Mouse (Mus musculus): ENCODE results near the gene Cdh1. TPM values are rescaled to one million over a fixed set of nuclear protein-coding genes. Genes with fewer than 3 reads are reported as not detected.
"Not testable (repeated sequence)": the region's sequence is repeated elsewhere in the genome, so short reads cannot be mapped to it uniquely, and the experiment has no call there.

Gene Cdh1
- 7.3 to 16.7 TPM (median 15.2 TPM) in 3 replicates for total RNA-seq (2017)

- no peak for ATAC-seq (replicated peaks; ENCODE audit: insufficient number of reproducible peaks, low FRiP score, low TSS enrichment, poor library complexity, severe bottlenecking)
These were observed at the start of gene Cdh1 for GRCm38 (mm10) chr8:106603131-106603819. Cdh1 (plus strand) TSS chr8:106603351.

GRCm38 (mm10) chr8:106554011-106554410 is 49.1 kb upstream of the Cdh1 start:
- no peak for ATAC-seq (replicated peaks; ENCODE audit: insufficient number of reproducible peaks, low FRiP score, low TSS enrichment, poor library complexity, severe bottlenecking)

DNA sequence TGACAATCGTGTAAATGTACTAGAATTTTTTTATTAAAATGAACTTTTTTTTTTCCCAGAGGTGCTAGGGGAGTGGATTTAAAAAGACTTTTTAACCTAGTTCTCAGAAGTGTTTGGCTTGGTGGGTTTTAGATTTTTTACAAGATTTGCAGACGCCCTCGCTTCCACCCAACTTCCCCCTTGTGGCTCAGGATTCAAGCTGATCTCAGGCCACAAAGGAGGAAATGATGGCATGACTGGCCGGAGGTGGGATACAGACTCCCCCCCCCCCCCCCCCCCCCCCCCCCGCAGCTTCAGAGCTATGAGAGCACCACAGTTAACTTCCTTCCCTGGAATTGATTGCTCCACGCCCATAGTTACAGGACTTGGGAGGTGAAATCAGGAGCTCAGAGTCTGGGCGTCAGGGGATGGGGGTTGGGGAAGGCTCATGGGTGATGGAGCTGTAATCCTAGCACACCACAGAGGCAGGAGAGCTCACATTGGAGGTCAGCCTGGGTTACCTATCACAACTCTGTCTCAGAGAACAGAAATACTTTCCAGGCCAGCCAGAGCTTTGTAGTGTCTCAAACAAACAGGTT is 47.0 kb upstream of the Cdh1 start:
- ATAC-seq (replicated peaks; ENCODE audit: insufficient number of reproducible peaks, low FRiP score, low TSS enrichment, poor library complexity, severe bottlenecking): no peak

DNA sequence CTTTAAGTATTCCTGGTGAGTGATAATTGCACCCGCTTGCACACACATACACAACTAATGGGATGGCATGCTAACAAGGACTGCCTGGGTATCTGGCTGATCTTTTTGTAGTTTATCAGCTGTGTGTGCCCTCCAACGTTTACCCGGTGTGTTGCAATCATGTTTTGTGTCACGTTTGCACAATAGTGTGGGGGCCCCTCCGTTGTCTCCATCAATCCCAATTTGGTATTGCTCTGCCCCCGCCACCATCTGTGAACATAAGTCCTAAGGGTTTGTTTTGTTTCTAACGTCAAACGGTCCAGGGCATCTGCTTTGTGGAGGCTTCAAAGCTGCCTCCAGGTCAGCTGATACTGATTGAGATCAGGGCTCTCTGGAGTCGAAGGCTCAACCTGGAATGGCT is 43.3 kb upstream of the Cdh1 start:
- no peak for ATAC-seq (replicated peaks; ENCODE audit: insufficient number of reproducible peaks, low FRiP score, low TSS enrichment, poor library complexity, severe bottlenecking)

DNA sequence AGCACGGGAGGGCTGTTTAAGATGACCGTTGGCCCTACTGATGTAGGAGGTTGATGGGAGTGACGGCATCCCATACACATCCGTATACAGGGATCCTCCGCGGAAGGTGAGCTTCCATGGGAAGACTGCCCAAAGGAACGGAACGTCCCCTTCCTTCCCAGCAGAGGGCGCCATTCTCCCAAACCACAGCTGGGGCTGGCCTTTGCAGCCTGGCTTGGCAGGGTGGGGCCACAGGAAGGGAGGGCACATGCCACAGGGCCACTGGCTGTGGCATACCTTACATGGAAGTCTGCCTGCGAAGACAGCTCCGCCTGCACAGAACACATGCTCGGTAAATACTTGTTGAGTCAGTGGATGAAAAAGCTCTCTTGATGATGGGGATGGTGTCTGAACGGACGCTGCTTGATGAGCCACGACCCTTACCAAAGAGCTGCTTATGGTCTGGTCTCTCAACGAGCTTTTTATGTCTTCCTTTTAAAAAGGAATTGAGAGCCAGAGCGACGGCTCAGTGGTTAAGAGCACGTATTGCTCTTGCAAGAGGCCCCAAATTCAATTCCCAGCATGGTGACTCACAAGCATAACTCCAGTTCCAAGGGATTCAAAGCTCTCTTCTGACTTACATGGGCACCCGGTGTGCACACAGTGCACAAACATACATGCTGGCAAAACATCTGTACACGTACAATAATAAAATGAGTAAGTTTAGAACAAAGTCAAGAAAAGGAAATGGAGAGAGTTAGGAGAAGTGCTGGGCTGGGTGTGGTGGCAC is 41.9 kb upstream of the Cdh1 start:
- peak; percentile 94 for ATAC-seq (replicated peaks; ENCODE audit: insufficient number of reproducible peaks, low FRiP score, low TSS enrichment, poor library complexity, severe bottlenecking)

DNA sequence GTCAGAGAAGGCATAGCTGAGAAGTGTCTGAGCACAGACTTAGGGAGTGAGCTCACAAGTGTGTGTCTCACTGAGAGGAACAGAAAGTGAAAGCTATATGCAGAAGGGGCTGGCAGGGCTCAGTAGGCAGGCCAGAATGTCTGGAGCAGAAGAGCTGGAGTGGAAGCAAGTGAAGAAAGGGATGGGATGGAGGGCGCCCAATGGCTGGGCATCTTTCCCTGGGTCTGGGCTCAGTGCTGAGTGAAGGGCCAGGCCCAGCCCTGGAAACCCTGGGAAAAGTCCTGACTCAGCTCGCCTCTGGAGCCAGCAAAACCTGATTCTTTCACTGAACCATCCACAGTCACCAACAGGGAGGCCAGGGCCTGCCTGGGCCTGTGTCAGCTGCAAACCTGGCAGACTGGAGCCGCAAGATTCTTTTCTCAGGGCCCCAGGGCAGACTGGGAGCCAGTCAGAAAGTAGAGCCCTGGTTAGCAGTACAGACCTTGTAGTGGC is 39.4 kb upstream of the Cdh1 start:
- peak; percentile 66 for ATAC-seq (replicated peaks; ENCODE audit: insufficient number of reproducible peaks, low FRiP score, low TSS enrichment, poor library complexity, severe bottlenecking)

GRCm38 (mm10) chr8:106569006-106569405 is 34.1 kb upstream of the Cdh1 start:
- ATAC-seq (replicated peaks; ENCODE audit: insufficient number of reproducible peaks, low FRiP score, low TSS enrichment, poor library complexity, severe bottlenecking): no peak

- ATAC-seq (replicated peaks; ENCODE audit: insufficient number of reproducible peaks, low FRiP score, low TSS enrichment, poor library complexity, severe bottlenecking): no peak
These were observed 32.8 kb upstream of the Cdh1 start for GRCm38 (mm10) chr8:106570386-106570785.

- no peak for ATAC-seq (replicated peaks; ENCODE audit: insufficient number of reproducible peaks, low FRiP score, low TSS enrichment, poor library complexity, severe bottlenecking)
These were observed 31.5 kb upstream of the Cdh1 start for GRCm38 (mm10) chr8:106571551-106572172.

- ATAC-seq (replicated peaks; ENCODE audit: insufficient number of reproducible peaks, low FRiP score, low TSS enrichment, poor library complexity, severe bottlenecking): not testable (repeated sequence)
These were observed 31.0 kb upstream of the Cdh1 start for GRCm38 (mm10) chr8:106572175-106572574.

DNA sequence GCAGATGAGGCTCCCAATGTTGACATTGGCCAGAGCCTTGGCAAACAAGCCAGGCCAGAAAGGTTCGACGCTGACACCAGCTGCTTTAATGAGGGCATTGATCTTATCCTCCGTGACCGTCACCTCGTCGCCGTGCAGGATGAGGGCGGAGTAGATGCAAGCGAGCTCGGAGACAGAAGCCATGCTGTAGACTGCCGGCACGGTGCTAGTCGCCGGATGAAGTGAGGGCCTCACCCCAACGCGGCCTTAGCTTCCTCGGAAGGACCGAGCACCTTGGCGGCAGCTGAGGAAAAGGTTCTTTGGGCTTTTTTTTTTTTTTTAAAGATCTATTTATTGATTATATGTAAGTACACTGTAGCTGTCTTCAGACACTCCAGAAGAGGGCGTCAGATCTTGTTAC is 30.0 kb upstream of the Cdh1 start, which contains the start of gene Gm10073:
Gene Gm10073 (minus strand): TSS at position 294 of the 400 bp plus-strand sequence.
- not testable (repeated sequence) for ATAC-seq (replicated peaks; ENCODE audit: insufficient number of reproducible peaks, low FRiP score, low TSS enrichment, poor library complexity, severe bottlenecking)

DNA sequence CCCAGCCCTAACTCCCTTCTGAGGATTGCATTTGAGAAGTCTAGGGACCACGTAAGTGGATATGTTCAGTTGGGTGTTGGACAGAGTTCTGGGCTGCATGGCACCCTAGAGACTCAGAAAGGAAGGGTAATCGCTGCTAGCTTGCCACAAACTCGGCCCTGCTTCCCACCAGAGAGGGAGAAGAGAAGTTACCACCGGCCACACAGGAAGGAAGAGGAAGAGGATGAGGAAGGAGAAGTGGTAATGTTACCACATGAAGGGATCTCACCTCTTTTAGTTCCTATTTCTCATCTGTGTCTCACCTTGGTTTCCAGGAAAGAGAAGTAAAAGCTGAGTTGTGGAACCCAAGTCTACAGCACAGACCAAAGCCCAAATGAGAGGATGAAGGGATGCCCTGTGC is 28.9 kb upstream of the Cdh1 start:
- ATAC-seq (replicated peaks; ENCODE audit: insufficient number of reproducible peaks, low FRiP score, low TSS enrichment, poor library complexity, severe bottlenecking): peak; percentile 56

GRCm38 (mm10) chr8:106576849-106577555 is 26.1 kb upstream of the Cdh1 start:
- ATAC-seq (replicated peaks; ENCODE audit: insufficient number of reproducible peaks, low FRiP score, low TSS enrichment, poor library complexity, severe bottlenecking): peak; percentile 59; the same call in 1 of the 2 replicates

DNA sequence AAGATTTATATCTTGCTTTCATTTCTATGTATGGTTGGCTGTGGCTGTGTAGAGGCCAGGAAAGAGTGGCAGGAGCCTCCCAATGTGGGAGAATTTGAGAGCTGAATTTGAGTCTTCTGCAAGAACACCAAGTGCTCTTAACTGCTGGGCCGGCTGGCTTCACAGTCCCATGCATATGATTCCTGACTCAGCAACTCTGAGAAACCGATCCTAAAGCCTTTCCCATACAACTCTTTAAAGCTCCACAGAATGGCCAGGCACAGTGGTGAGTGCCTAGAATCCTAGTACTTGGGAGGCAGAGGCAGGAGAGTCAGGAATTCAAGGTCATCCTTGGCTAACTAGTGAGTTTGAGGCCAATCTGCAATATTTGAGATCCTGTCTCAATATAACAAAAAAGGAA is 23.6 kb upstream of the Cdh1 start:
- ATAC-seq (replicated peaks; ENCODE audit: insufficient number of reproducible peaks, low FRiP score, low TSS enrichment, poor library complexity, severe bottlenecking): no peak

DNA sequence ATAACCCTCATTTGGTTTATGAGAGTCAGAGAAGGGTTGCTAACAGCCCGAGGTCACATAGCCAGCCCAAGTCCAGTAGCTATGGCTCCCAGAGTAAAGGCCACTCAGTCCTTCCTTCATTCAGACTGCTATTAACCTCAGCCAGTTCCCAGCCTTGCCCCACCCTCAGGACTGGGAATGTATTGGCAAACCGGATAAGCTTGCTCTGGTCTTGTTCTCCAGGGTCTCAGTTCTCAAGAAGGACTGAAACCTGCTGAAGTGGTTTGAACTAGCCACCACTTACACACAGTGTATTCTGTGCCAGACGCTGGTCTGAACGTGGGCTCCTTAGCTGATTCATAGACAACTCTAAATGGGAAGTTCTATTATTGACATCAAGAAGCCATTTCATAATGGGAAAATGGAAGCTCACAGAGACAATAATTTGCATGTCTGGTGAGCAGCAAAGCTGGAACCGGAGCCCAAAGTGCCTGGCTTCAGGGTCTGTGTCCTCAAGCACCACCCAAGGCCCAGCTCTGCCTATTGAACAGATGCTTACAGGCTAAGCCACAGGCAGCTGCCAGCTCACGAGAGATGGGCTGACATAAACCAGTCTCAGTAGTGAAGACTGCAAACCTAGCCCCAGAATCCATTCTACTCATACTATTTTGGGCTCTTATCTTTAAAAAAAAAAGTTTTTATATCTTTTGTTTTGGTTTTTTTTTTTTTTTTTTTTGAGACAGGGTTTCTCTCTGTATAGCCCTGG is 21.6 kb upstream of the Cdh1 start:
- no peak for ATAC-seq (replicated peaks; ENCODE audit: insufficient number of reproducible peaks, low FRiP score, low TSS enrichment, poor library complexity, severe bottlenecking)

- ATAC-seq (replicated peaks; ENCODE audit: insufficient number of reproducible peaks, low FRiP score, low TSS enrichment, poor library complexity, severe bottlenecking): no peak
These were observed 18.0 kb upstream of the Cdh1 start for GRCm38 (mm10) chr8:106584942-106585670.

- ATAC-seq (replicated peaks; ENCODE audit: insufficient number of reproducible peaks, low FRiP score, low TSS enrichment, poor library complexity, severe bottlenecking): no peak
These were observed 17.5 kb upstream of the Cdh1 start for GRCm38 (mm10) chr8:106585671-106586037.
